Mouse (Mus musculus) forebrain, postnatal 0 days (tissue): ENCODE results near the gene Rin1. TPM values are rescaled to one million over a fixed set of nuclear protein-coding genes. Genes with fewer than 3 reads are reported as not detected.

ENCODE experiments used
- ATAC-seq: fragments of 200-750 bp; cut with Nextera tagmentation; 2 replicates; pipeline ENCODE4 v1.8.0; 2017; ENCODE audit warnings: mild to moderate bottlenecking, moderate library complexity
- DNase-seq: peaks from one replicate; pipeline ENCODE4 v3.0.0-alpha.2; 2015
- H3K27ac ChIP-seq: fragments of 300-500 bp; sonication (generic); 2 replicates; pipeline ENCODE4 v1.5.1; 2014; ENCODE audit warnings: low read depth, mild to moderate bottlenecking, antibody characterized with exemption, low read length, moderate library complexity, mixed read lengths
- H3K27me3 ChIP-seq: fragments of 300-500 bp; sonication (generic); 2 replicates; pipeline ENCODE4 v1.6.1; 2014; ENCODE audit warnings: mild to moderate bottlenecking, low read length, mixed read lengths; ENCODE audit not compliant: insufficient read depth
- H3K36me3 ChIP-seq: fragments of 300-500 bp; sonication (generic); 2 replicates; pipeline ENCODE4 v1.6.1; 2014; ENCODE audit warnings: mild to moderate bottlenecking, moderate library complexity; ENCODE audit not compliant: insufficient read depth
- H3K4me1 ChIP-seq: fragments of 300-500 bp; sonication (generic); 2 replicates; pipeline ENCODE4 v1.6.1; 2014; ENCODE audit warnings: antibody characterized with exemption; ENCODE audit not compliant: insufficient read depth
- H3K4me2 ChIP-seq: fragments of 300-500 bp; sonication (generic); 2 replicates; pipeline ENCODE4 v1.6.1; 2014; ENCODE audit warnings: low read depth, mild to moderate bottlenecking, moderate library complexity
- H3K4me3 ChIP-seq: fragments of 300-500 bp; sonication (generic); 2 replicates; pipeline ENCODE4 v1.5.1; 2014; ENCODE audit warnings: low read depth, low read length, mixed read lengths
- H3K9ac ChIP-seq: fragments of 300-500 bp; sonication (generic); 2 replicates; pipeline ENCODE4 v1.6.1; 2014; ENCODE audit warnings: mild to moderate bottlenecking
- H3K9me3 ChIP-seq: fragments of 300-500 bp; sonication (generic); 2 replicates; pipeline ENCODE4 v1.6.1; 2016; ENCODE audit warnings: low read length
- CTCF ChIP-seq: sonication (generic); IDR thresholded peaks from 2 replicates; pipeline ENCODE4 v1.5.1; 2016; ENCODE audit warnings: antibody characterized with exemption, control low read depth, low read depth
- WGBS: fragments of 180-500 bp; shearing (Covaris S2); extraction: QIAGEN DNeasy Blood & Tissue Kit; methylation state at CpG from one replicate; pipeline ENCODE4 v1.1.7; 2014; 5-methylcytosine and 5-hydroxymethylcytosine counted together
- polyA plus RNA-seq: library from polyadenylated mRNA; unstranded; fragments of >200 nt; fragmentation: Nextera tagmentation; extraction: Ambion mirVana; gene quantifications from 2 replicates; pipeline ENCODE4 v1.2.1, GENCODE M21; 2015
- total RNA-seq: library from RNA; depleted of rRNA; stranded (reverse); fragments of >200 nt; gene quantifications from 2 replicates; pipeline ENCODE4 v1.2.3, GENCODE M21; 2014

Gene Rin1
- total and polyA plus RNA-seq, 2 experiments from 2014 or later: 2.4 to 9.8 TPM

- no peaks in the 10 kb centered on the region for H3K9me3 ChIP-seq
- H3K36me3 ChIP-seq: peaks cover 27% of the 10 kb centered on the region; the same call in 1 of the 2 replicates
- H3K9ac ChIP-seq: peak overlapping the region; percentile 76
- H3K4me3 ChIP-seq: peak overlapping the region; percentile 81
- TF ChIP-seq CTCF: no peak
- H3K27me3 ChIP-seq: no peaks in the 10 kb centered on the region
- 0 out of 2 replicates have a peak, but pooled peaks have one; percentile 0 for ATAC-seq
- peak overlapping the region; percentile 55; the same call in 1 of the 2 replicates for H3K27ac ChIP-seq
- H3K4me2 ChIP-seq: peak overlapping the region; percentile 93
- no peak for DNase-seq
- H3K4me1 ChIP-seq: 0 out of 2 replicates have a peak, but pooled peaks cover 15% of the 10 kb centered on the region
- WGBS: 2% methylated on average over 16 of the region's 16 CpGs
Observed at GRCm38 (mm10) chr19:5041588-5041987, 8.7 kb upstream of the Rin1 start.

GRCm38 (mm10) chr19:5045531-5045930, 4.8 kb upstream of the Rin1 start:
- H3K4me3 ChIP-seq: no peak overlapping the region
- no peaks in the 10 kb centered on the region for H3K9me3 ChIP-seq
- H3K27ac ChIP-seq: no peak overlapping the region
- DNase-seq (no peak), ATAC-seq (no peak)
- no peak overlapping the region for H3K4me2 ChIP-seq
- H3K4me1 ChIP-seq: peaks cover 13% of the 10 kb centered on the region; the same call in 1 of the 2 replicates
- no peak for TF ChIP-seq CTCF
- H3K36me3 ChIP-seq: peaks cover 52% of the 10 kb centered on the region
- no peak overlapping the region for H3K9ac ChIP-seq
- no peaks in the 10 kb centered on the region for H3K27me3 ChIP-seq
- WGBS: 72% methylated on average over 4 of the region's 4 CpGs

- H3K4me2 ChIP-seq: no peak overlapping the region
- ATAC-seq: no peak
Observed at GRCm38 (mm10) chr19:5048138-5049056, 1.9 kb upstream of the Rin1 start.

GRCm38 (mm10) chr19:5049325-5049724, 956 bp upstream of the Rin1 start:
- no peaks in the 10 kb centered on the region for H3K9me3 ChIP-seq
- TF ChIP-seq CTCF: no peak
- peaks cover 39% of the 10 kb centered on the region for H3K36me3 ChIP-seq
- WGBS: 80% methylated on average over 6 of the region's 6 CpGs
- DNase-seq (no peak), ATAC-seq (no peak)
- H3K9ac ChIP-seq: no peak overlapping the region
- peak overlapping the region; percentile 47; the same call in 1 of the 2 replicates for H3K27ac ChIP-seq
- H3K4me1 ChIP-seq: peaks cover 7% of the 10 kb centered on the region; the same call in 1 of the 2 replicates
- H3K4me2 ChIP-seq: no peak overlapping the region
- H3K27me3 ChIP-seq: no peaks in the 10 kb centered on the region
- no peak overlapping the region for H3K4me3 ChIP-seq

More at GRCm38 (mm10) chr19:5048138-5049056, 1.9 kb upstream of the Rin1 start:
- no peak overlapping the region for H3K4me3 ChIP-seq
- TF ChIP-seq CTCF: peak; percentile 10; the same call in 1 of the 2 replicates
- peaks cover 7% of the 10 kb centered on the region; the same call in 1 of the 2 replicates for H3K4me1 ChIP-seq
- H3K36me3 ChIP-seq: peaks cover 45% of the 10 kb centered on the region
- WGBS: 81% methylated on average over 14 of the region's 14 CpGs
- H3K27me3 ChIP-seq: no peaks in the 10 kb centered on the region
- no peak overlapping the region for H3K27ac ChIP-seq
- DNase-seq: no peak
- no peaks in the 10 kb centered on the region for H3K9me3 ChIP-seq
- H3K9ac ChIP-seq: no peak overlapping the region

GRCm38 (mm10) chr19:5051031-5051430, 750 bp downstream of the Rin1 start:
- Histone ChIP-seq H3K36me3 (peaks cover 34% of the 10 kb centered on the region), H3K9me3 (no peaks in the 10 kb centered on the region), H3K4me2 (0 out of 2 replicates have a peak overlapping the region, but pooled peaks have one; percentile 1), H3K27me3 (no peaks in the 10 kb centered on the region), H3K4me3 (no peak overlapping the region), H3K4me1 (peaks cover 7% of the 10 kb centered on the region; the same call in 1 of the 2 replicates), H3K9ac (no peak overlapping the region), H3K27ac (no peak overlapping the region)
- TF ChIP-seq CTCF: no peak
- no peak for DNase-seq
- 14% methylated on average over 17 of the region's 17 CpGs for WGBS
- ATAC-seq: no peak

GRCm38 (mm10) chr19:5051515-5051914, 1.2 kb downstream of the Rin1 start:
- DNase-seq (no peak), ATAC-seq (no peak)
- peaks cover 7% of the 10 kb centered on the region; the same call in 1 of the 2 replicates for H3K4me1 ChIP-seq
- H3K4me2 ChIP-seq: no peak overlapping the region
- no peaks in the 10 kb centered on the region for H3K9me3 ChIP-seq
- H3K27me3 ChIP-seq: no peaks in the 10 kb centered on the region
- H3K4me3 ChIP-seq: no peak overlapping the region
- no peak overlapping the region for H3K9ac ChIP-seq
- no peak overlapping the region for H3K27ac ChIP-seq
- 39% methylated on average over 3 of the region's 3 CpGs for WGBS
- no peak for TF ChIP-seq CTCF
- H3K36me3 ChIP-seq: peaks cover 29% of the 10 kb centered on the region
